Mouse (Mus musculus) cerebellum, adult 2 months (tissue): ENCODE results near the gene Olfr353.

Experiments used
- CTCF ChIP-seq: fragments of 200-500 bp; IDR thresholded peaks from 2 replicates; pipeline ENCODE4 v1.5.1; 2011; ENCODE audit warnings: low read depth, mild to moderate bottlenecking, control low read depth, low read length, moderate library complexity, borderline replicate concordance; ENCODE audit not compliant: insufficient read depth
- POLR2A ChIP-seq: fragments of 200-500 bp; IDR thresholded peaks from 2 replicates; pipeline ENCODE4 v1.6.1; 2011; ENCODE audit warnings: low read length, control low read depth, borderline replicate concordance; ENCODE audit not compliant: insufficient read depth

DNA sequence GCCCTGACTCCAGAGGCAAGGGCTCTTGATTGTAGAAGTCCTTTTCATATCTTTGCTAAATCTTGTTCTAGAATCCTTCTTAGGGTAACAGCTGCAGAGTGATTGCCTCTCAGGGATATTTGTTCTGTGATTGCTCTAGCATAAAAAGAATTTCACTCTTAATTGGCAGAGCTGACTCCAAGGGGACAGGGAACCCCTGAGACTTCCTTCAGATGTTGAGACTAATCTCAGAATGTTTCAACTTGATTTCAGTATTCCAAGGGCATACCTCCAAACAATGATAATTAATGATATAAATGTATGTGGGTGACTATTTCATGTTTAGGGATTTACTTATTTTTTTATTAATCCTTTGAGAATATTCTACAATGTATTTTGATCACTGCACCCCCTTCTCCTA lies 36.1 kb upstream of the Olfr353 start, which contains the start of gene Olfr355:
- TF ChIP-seq CTCF (no peak), POLR2A (no peak)
